Mouse (Mus musculus): ENCODE measurements around the gene Cep97. TPM values are rescaled to one million over a fixed set of nuclear protein-coding genes. Genes with fewer than 3 reads are reported as not detected.

Gene Cep97
- polyA plus RNA-seq, 1 experiment from 2014 or later: 1.9 TPM

DNA sequence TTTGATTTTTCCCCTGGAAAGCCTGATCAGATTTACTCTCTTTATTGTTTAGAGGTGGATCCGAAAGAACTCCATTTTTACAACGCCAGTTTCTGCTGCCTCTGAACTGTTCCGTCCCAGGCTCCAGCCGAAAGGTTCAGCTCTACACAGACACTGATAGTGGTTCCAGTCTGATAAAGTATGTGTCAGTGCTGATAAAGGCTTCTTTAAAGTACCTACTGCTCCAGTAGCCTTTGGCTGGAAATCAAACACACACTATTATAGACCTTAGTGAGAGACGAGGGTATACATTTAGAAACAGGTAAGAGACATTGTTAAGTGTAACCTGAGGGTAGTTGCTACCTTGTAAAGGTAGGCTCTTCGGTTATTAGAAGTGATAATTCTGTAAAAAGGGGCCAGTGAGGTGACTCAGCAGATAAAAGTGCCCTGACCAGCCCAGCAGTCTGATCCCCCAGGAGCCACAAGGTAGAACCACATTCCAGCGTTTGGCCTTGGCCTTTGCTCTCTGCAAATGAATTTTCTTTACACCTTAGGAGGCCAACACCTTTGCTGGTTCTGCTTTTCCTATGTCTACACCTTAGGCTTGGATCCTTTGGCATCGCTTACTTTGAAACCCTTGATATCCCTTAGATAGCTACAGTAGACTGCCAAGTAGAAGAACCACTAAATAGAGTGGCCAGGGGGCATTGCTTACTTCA is 41.1 kb downstream of the Cep97 start:
- H3K36me3 ChIP-seq (ENCODE audit: control insufficient read depth, insufficient read depth): no peaks in the 10 kb centered on the region
- 42% methylated on average over 8 of the region's 8 CpGs for WGBS

DNA sequence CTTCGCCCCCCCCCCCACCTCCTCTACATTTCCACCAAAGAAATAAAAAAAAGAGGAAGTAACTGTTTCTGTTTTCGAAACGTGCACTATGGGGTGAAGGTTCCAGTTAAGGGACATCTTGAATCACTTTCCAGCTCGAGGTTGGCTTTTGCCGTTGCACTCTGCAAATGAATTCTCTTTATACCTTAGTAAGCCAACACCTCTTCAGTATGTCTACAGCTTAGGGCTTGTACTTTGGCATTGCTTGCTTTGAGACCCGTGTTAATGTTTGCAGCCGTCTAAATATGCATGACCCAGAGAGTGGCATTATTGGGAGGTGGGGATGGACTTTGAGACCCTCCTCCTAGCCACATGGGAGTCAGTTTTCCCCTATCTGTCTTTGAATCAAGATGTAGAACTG is 42.2 kb downstream of the Cep97 start:
- no peak overlapping the region for H3K4me2 ChIP-seq (replicated peaks; ENCODE audit: low read depth)
- no peaks in the 10 kb centered on the region for H3K36me3 ChIP-seq (ENCODE audit: control insufficient read depth, insufficient read depth)
- no peaks in the 10 kb centered on the region for H3K4me1 ChIP-seq (replicated peaks; ENCODE audit: control insufficient read depth, insufficient read depth, low read length)
- H3K9ac ChIP-seq (ENCODE audit: low read depth, low read length): no peak overlapping the region
- no peak for ATAC-seq
- no peak overlapping the region for H3K27ac ChIP-seq (ENCODE audit: low read depth, low read length)
- 40% methylated on average over 7 of the region's 7 CpGs for WGBS
- no peaks in the 10 kb centered on the region for H3K9me3 ChIP-seq (ENCODE audit: control insufficient read depth)
- TF ChIP-seq CTCF (IDR thresholded peaks at IDR 0.05; ENCODE audit: low read depth): no peak
- no peak overlapping the region for H3K4me3 ChIP-seq (ENCODE audit: low read depth, low read length)
- no peaks in the 10 kb centered on the region for H3K27me3 ChIP-seq (replicated peaks; ENCODE audit: control insufficient read depth, insufficient read depth, low read length)

More for the DNA sequence above, 41.1 kb downstream of the Cep97 start:
- peak; percentile 58 for ATAC-seq
- no peak overlapping the region for H3K9ac ChIP-seq (ENCODE audit: low read depth, low read length)
- no peaks in the 10 kb centered on the region for H3K27me3 ChIP-seq (replicated peaks; ENCODE audit: control insufficient read depth, insufficient read depth, low read length)
- H3K9me3 ChIP-seq (ENCODE audit: control insufficient read depth): no peaks in the 10 kb centered on the region
- peak overlapping the region; percentile 85 for H3K4me2 ChIP-seq (replicated peaks; ENCODE audit: low read depth)
- H3K27ac ChIP-seq (ENCODE audit: low read depth, low read length): peak overlapping the region; percentile 5; the same call in 1 of the 2 replicates
- TF ChIP-seq CTCF (IDR thresholded peaks at IDR 0.05; ENCODE audit: low read depth): no peak
- no peaks in the 10 kb centered on the region for H3K4me1 ChIP-seq (replicated peaks; ENCODE audit: control insufficient read depth, insufficient read depth, low read length)
- no peak overlapping the region for H3K4me3 ChIP-seq (ENCODE audit: low read depth, low read length)

DNA sequence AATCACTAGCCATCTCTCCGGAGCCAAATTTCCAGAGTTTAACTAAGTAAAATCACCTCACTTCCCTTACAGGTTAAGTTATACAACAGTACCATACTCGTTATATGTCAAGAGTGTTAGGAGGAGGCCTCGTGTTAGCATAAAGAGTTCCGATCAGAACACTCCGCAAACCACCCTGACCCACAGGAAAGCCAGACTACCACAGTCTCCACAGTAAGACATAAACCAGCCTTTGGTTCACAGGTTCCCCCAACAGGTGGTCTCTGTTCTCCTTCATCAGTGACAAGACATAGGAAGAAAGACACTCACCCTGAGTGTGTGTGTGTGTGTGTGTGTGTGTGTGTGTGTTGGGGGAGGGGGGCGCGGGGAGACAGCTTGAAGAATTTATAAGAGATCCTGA is 43.3 kb downstream of the Cep97 start:
- H3K27ac ChIP-seq (ENCODE audit: low read depth, low read length): no peak overlapping the region
- no peaks in the 10 kb centered on the region for H3K27me3 ChIP-seq (replicated peaks; ENCODE audit: control insufficient read depth, insufficient read depth, low read length)
- H3K9ac ChIP-seq (ENCODE audit: low read depth, low read length): no peak overlapping the region
- TF ChIP-seq CTCF (IDR thresholded peaks at IDR 0.05; ENCODE audit: low read depth): no peak
- H3K9me3 ChIP-seq (ENCODE audit: control insufficient read depth): no peaks in the 10 kb centered on the region
- no peak for ATAC-seq
- 91% methylated on average over 7 of the region's 7 CpGs for WGBS
- H3K4me3 ChIP-seq (ENCODE audit: low read depth, low read length): no peak overlapping the region
- H3K4me1 ChIP-seq (replicated peaks; ENCODE audit: control insufficient read depth, insufficient read depth, low read length): no peaks in the 10 kb centered on the region
- no peak overlapping the region for H3K4me2 ChIP-seq (replicated peaks; ENCODE audit: low read depth)
- H3K36me3 ChIP-seq (ENCODE audit: control insufficient read depth, insufficient read depth): no peaks in the 10 kb centered on the region

DNA sequence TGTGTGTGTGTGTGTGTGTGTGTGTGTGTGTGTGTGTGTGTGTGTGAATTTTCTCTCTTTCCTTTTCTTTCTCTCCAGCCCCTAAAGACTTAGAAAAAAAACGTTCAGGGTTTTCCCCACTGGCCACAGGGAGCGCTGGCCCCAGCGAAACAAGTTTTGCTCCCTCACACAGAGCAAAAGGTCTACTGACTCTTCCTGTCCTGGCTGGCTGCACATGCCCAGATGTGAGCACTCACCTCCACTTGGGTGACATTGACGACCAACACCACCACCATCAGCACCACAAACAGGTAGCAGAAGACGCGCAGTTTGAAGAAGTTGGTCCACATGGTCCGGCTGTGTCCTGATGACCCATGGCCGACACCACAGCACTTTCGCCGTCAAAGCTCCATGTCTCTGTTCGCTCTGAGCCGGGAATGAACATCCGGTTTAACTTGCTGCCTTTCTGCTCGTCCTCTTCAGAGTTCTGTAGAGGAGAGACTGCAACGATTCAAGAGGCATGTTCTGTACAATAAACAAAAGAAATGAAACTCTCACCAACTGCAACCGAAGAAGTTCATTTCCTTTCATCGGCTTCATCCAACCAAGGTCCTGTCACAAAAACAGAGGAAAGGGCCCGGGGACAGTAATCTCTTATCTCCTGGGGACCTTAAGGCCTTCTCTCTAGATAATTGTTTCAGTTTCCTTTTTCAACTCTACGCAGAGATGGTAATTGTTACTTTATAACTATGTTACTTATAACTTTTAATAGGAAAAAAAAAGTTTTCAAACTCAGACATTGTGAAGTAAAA is 44.1 kb downstream of the Cep97 start:
- Histone ChIP-seq H3K4me3 (ENCODE audit: low read depth, low read length) (no peak overlapping the region), H3K27ac (ENCODE audit: low read depth, low read length) (no peak overlapping the region), H3K4me2 (replicated peaks; ENCODE audit: low read depth) (no peak overlapping the region), H3K4me1 (replicated peaks; ENCODE audit: control insufficient read depth, insufficient read depth, low read length) (no peaks in the 10 kb centered on the region), H3K27me3 (replicated peaks; ENCODE audit: control insufficient read depth, insufficient read depth, low read length) (no peaks in the 10 kb centered on the region), H3K9me3 (ENCODE audit: control insufficient read depth) (no peaks in the 10 kb centered on the region), H3K9ac (ENCODE audit: low read depth, low read length) (no peak overlapping the region), H3K36me3 (ENCODE audit: control insufficient read depth, insufficient read depth) (no peaks in the 10 kb centered on the region)
- WGBS: 73% methylated on average over 19 of the region's 19 CpGs
- TF ChIP-seq CTCF (IDR thresholded peaks at IDR 0.05; ENCODE audit: low read depth): no peak
- ATAC-seq: no peak

DNA sequence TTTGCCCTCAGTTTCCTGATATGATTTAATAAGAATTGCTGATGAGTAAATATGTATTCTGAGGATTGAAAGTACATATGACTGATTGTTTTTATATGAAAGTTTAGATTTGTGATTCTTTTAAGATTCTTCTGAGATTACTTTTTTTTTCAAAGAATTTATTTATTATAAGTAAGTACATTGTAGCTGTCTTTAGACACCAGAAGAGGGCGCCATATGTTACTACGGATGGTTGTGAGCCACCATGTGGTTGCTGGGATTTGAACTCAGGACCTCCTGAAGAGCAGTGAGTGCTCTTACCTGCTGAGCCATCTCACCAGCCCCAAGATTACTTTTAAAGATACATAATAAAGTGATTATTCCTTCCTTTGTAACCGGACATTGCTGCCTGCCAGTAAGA is 45.2 kb downstream of the Cep97 start:
- TF ChIP-seq CTCF (IDR thresholded peaks at IDR 0.05; ENCODE audit: low read depth): peak; percentile 39
- no peaks in the 10 kb centered on the region for H3K4me1 ChIP-seq (replicated peaks; ENCODE audit: control insufficient read depth, insufficient read depth, low read length)
- no peak for ATAC-seq
- H3K27ac ChIP-seq (ENCODE audit: low read depth, low read length): no peak overlapping the region
- H3K27me3 ChIP-seq (replicated peaks; ENCODE audit: control insufficient read depth, insufficient read depth, low read length): no peaks in the 10 kb centered on the region
- no peaks in the 10 kb centered on the region for H3K36me3 ChIP-seq (ENCODE audit: control insufficient read depth, insufficient read depth)
- H3K4me3 ChIP-seq (ENCODE audit: low read depth, low read length): no peak overlapping the region
- no peak overlapping the region for H3K9ac ChIP-seq (ENCODE audit: low read depth, low read length)
- no peaks in the 10 kb centered on the region for H3K9me3 ChIP-seq (ENCODE audit: control insufficient read depth)
- no peak overlapping the region for H3K4me2 ChIP-seq (replicated peaks; ENCODE audit: low read depth)
- 77% methylated on average over 3 of the region's 3 CpGs for WGBS

DNA sequence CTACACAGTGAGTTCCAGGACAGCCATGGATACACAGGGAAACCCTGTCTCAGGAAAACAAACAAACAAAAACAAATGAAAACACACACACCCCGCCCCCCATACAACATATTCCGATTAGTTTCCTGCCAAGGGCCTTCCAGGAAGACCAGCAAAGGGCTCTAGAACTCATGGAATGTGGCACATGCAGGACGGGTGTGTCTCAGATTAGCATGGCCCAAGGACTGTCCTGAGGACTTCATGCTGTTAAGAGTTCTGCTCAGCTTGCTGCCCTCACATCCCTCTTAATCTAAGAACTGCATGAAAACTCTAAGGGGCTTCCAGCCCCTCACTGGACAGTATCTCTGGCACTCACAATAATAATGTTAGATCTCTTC is 46.1 kb downstream of the Cep97 start:
- Histone ChIP-seq H3K4me2 (replicated peaks; ENCODE audit: low read depth) (no peak overlapping the region), H3K27me3 (replicated peaks; ENCODE audit: control insufficient read depth, insufficient read depth, low read length) (no peaks in the 10 kb centered on the region), H3K9ac (ENCODE audit: low read depth, low read length) (no peak overlapping the region), H3K9me3 (ENCODE audit: control insufficient read depth) (no peaks in the 10 kb centered on the region), H3K36me3 (ENCODE audit: control insufficient read depth, insufficient read depth) (no peaks in the 10 kb centered on the region), H3K27ac (ENCODE audit: low read depth, low read length) (no peak overlapping the region), H3K4me1 (replicated peaks; ENCODE audit: control insufficient read depth, insufficient read depth, low read length) (no peaks in the 10 kb centered on the region), H3K4me3 (ENCODE audit: low read depth, low read length) (no peak overlapping the region)
- WGBS: 74% methylated on average over 3 of the region's 3 CpGs
- ATAC-seq: no peak
- no peak for TF ChIP-seq CTCF (IDR thresholded peaks at IDR 0.05; ENCODE audit: low read depth)

Data from intestine, postnatal 0 days (tissue).